Mouse (Mus musculus) heart, postnatal 10 days (tissue): ENCODE measurements at regions not wholly inside any gene's neighbourhood (a gene's known extent, or its start where the extent isn't known, plus 50 kb on each side); places are given as distances from the start of the nearest gene placed in this dataset.

Experiments used
- DNase-seq, 2 experiments: peaks; one replicate each; pipeline ENCODE4 v3.0.0; 2021
- intact Hi-C: fragments of 180-260 bp; cut with DNase I; formaldehyde crosslinking; loops from one replicate; pipeline ENCODE4 v1.15.1; 2025

DNA sequence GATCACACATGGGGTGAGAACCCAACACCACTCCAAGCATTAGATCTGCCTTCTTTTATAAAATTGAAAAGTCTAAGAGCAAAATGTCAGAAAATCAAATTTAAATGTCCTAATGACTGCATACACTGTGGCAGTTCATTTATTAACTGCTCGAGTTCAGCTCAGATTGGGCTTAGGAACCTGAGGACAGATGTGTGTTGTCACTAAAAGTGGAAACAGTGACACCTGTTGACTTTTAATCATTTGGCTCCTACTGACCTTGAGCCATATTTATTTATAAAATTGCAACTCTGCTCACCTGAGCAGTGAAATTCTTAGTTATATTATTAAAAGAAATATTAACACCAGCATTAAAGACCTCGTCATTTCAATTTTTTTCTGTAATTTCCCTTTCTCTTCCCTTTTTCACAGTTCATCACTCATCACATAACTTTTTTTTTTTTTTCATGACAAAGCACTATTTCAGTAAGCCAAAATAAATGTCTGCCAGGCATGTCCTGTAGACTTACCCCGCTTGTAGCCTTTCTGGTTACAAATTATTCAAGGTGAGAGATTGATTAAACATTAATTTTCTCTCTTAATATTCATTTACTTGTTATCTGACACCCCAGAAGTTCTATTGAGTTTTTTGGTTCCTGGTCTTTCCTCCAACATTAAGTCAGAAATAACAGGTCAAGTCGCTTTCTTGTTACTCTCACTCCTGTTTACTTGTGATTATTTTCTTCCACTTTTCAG is 274.2 kb upstream of the Tet2 start:
- intact Hi-C loops: no loop called here
- no peak for DNase-seq

DNA sequence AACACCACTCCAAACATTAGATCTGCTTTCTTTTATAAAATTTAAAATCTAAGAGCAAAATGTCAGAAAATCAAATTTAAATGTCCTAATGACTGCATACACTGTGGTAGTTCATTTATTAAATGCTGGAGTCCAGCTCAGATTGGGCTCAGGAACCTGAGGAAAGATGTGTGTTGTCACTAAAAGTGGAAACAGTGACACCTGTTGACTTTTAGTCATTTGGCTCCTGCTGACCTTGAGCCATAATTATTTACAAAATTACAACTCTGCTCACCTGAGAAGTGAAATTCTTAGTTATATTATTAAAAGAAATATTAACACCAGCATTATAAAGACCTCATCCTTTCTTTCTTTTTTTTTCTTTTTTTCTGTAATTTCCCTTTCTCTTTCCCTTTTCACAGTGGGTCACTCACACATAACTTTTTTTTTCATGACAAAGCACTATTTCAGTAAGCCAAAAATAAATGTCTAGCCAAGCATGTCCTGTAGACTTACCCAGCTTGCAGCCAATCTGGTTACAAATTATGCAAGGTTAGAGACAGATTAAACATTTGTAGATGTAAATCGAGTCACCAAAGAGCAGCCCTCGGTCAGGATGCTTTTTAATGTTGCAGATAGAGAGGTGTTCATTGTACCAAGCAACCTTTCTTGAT is 288.9 kb upstream of the Tet2 start:
- DNase-seq: no peak
- intact Hi-C loops: no loop called here

GRCm38 (mm10) chr3:133834459-133834858 is 289.5 kb upstream of the Tet2 start:
- intact Hi-C loops: no loop called here
- DNase-seq: no peak

DNA sequence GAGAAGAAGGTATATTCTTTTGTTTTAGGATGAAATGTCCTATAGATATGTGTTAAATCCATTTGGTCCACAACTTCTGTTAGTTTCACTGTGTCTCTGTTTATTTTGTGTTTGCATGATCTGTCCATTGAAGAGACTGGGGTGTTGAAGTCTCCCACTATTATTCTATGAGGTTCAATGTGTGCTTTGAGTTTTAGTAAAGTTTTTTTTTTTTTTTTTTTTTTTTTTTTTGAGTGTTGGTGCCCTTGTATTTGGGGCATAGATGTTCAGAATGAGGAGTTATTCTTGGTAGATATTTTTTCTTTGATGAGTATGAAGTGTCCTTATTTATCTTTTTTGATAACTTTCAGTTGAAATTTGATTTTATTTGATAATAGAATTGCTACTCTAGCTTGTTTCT is 301.4 kb upstream of the Tet2 start:
- intact Hi-C loops: no loop called here
- DNase-seq: no peak

GRCm38 (mm10) chr3:133874383-133874782 is 329.4 kb upstream of the Tet2 start:
- intact Hi-C loops: loop anchor here (10.0 kb wide), 1 partner anchor 420 kb away; no protein-coding TSS in a partner anchor
- no peak for DNase-seq

DNA sequence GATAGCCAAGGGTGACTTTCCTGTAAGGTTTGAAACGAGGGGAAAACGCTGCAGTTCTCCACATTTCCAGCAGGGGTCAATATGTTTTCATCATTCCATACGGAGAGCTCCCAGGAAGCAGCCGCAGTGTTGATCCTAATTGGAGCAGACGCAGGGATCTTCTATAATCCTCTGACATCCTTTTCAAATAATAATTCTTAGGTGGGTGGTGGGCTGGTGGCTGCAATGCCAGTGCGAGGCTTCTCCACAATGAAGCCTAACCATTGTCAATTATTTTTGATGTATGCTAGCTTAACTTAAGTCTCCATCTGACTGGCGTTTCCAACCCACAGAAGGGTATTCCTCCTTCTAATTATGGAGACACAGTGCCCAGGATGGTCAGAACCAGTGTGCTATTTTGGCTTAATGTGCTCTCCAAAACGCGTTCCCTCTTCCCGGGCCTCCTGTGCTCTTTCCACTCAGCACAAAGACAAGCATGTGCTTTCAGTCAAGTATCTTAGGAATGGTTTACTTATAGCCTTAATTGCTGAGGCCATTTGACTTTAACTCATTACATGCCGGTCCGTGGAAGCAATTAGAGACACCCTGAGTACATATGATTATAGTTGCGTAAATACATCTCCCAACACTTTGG is 331.6 kb upstream of the Tet2 start:
- peak; percentile 77 to 84 for DNase-seq
- intact Hi-C loops: loop anchor here (1.0 to 10.0 kb wide), 5 partner anchors 418 to 1330 kb away; partner anchors contain the start of gene Ppa2

DNA sequence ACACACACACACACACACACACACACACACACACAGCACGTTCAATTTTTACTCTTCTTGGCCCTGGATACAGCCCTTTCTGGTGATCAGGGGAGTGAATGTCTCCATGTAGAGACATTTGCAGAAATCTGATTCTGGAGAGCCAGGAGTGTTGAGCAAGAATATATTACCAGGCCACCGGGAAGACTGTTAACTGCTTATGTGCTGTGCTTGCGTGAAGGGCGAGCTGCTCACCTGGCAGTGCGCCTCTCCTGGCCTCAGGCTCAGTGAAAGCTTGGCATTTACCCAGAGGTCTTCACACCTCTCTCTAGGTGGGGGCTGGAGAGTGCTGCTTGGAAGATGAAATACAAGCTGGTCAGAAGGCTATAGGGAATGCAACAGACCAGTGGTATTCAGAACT is 332.4 kb upstream of the Tet2 start:
- peak; percentile 1 to 3 for DNase-seq
- intact Hi-C loops: loop anchor here (1.0 to 10.0 kb wide), 4 partner anchors 417 to 1329 kb away; partner anchors contain the start of gene Ppa2

- no peak for DNase-seq
- intact Hi-C loops: no loop called here
Observed at GRCm38 (mm10) chr3:133880626-133881025, 335.7 kb upstream of the Tet2 start.

DNA sequence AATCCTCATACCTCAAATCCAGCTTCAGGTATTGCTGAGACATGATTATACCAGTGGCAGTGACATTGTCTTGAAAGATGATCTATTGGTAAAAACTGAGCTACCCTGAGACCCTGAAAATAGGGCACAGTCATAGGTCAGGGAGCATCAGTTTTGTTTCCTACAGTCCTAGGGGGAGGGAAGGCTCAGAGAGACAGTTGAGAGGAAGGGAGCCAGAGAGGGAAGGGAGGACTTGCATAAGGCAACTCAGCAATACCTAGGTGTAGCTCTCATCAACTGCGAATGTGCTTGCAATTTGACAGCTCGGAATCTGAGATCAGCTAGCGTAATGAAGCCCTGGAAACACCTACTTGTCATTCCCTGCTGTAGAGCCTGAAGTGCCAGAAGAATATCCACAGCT is 334.4 kb upstream of the Cxxc4 start:
- intact Hi-C loops: no loop called here

GRCm38 (mm10) chr3:133922200-133922599 is 314.1 kb upstream of the Cxxc4 start:
- intact Hi-C loops: no loop called here

More for the DNA sequence above, 334.4 kb upstream of the Cxxc4 start:
- DNase-seq: no peak

GRCm38 (mm10) chr3:133965322-133965721 is 271.0 kb upstream of the Cxxc4 start:
- DNase-seq: no peak
- intact Hi-C loops: no loop called here

More at GRCm38 (mm10) chr3:133922200-133922599, 314.1 kb upstream of the Cxxc4 start:
- DNase-seq: no peak

DNA sequence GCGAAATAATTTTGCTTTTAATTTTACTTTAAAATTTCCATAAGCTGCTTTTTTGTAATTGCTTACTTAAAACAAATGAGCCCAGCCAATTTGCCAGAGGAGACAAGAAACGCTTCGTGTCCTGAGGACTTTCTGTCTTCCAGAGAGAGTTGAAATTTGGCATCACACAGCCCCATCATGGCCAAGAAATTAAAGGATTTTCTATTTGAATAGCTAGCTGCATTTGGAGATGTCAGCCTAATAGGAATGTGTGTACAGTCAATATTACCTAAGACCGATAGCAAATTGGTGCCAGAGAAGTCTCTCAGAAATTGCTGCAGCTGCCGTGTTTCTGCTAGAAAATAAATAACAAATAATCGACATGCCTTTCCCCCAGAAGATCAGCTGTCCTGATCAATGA is 268.1 kb upstream of the Cxxc4 start:
- peak in 1 of 2 experiments; percentile 1 for DNase-seq
- intact Hi-C loops: no loop called here

DNA sequence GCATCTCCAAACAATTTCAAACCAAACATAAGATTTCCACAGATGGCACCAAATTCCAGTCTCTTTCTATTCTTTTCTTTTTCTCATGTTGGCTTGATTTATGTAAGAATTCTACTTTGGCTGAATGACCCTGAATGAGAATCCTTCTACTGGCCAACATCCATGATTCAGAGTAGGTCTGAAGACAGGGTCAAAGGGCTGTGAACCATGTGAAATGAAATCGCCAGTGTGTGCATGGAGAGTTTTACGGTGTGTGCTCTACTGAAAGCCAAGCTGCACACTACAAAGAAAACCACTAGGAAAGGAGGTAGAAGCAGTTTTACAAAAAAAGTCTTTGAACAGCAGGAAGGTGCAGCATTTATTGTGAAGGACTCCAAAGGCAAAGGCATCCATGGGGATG is 263.5 kb upstream of the Cxxc4 start:
- intact Hi-C loops: no loop called here
- no peak for DNase-seq

GRCm38 (mm10) chr3:133987681-133988080 is 248.6 kb upstream of the Cxxc4 start:
- DNase-seq: no peak
- intact Hi-C loops: no loop called here

DNA sequence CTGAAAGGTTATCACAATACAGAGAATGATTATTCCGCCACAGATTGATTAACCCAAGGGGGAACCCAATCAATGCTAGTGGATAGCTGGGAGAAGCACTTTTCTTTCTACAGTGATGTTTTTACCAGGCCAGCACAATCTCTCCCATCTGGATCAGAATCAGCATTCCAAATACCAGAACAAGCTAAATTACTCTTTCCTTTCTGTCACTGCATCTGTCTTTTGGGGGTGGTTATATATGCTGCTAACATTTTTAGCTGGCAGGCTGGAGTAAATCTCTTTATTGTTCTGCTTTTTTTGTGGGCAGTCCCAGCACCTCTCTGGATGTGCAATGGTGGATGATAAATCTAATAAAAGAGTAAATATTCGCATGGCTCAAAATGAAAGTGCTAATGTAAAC is 242.3 kb upstream of the Cxxc4 start:
- intact Hi-C loops: no loop called here
- no peak for DNase-seq

GRCm38 (mm10) chr3:133999965-134000364 is 236.3 kb upstream of the Cxxc4 start:
- DNase-seq: no peak
- intact Hi-C loops: no loop called here

DNA sequence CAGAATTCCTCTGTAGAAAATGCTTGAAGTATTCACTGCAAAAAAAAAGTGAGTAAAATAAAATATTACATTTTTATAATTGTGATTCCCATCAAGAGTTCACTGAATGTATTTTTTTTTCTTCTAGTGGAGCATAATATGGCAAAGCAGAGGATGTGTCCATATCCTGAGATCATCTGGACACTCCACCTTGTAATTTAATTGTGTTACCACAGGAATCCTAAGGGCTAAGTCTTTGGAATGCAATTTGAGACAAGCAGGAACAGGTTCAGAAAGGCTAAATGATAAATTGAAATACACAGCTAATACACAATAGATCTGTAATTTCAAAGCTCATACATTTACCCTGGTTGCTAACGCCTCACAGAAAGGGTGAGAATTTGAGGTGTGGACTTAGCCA is 235.7 kb upstream of the Cxxc4 start:
- intact Hi-C loops: no loop called here
- no peak for DNase-seq

DNA sequence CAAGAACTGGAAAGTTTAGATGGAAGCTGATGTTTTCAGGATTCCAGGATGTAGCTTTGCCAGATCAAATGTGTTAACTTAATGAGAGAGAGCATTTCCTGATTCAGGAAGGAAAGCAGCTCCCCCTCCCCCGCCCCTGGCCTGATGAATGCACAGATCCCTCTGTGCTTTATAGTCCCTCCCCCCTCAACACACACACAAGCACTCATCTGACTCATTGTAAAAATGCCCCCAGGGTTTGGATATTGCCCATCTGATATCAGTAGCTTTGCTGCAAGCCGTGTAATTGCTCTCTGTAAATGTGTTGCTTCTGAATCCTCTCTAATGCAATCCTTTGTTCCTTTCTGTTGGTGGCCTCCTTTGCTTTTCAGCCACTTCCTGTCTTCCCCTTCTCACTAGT is 221.5 kb upstream of the Cxxc4 start:
- intact Hi-C loops: no loop called here
- no peak for DNase-seq

DNA sequence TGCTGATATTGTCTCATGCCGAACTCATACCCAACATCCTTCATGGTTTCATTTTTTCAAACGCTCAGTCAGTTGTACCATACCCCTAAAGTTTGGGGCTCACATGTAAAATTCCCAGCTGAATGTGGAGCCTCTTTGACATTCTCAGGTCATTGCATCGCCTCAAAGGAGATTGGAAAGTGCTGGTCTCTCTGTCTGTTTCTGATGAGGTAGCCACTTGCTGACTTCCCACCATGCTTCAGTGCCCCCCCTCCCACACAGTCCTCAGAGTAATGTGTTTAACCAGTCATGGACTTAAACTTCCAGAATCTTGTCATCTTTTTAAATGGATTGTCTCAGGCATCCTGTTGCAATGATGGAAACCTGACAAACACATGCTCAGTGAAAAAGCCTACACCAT is 220.9 kb upstream of the Cxxc4 start:
- intact Hi-C loops: no loop called here

DNA sequence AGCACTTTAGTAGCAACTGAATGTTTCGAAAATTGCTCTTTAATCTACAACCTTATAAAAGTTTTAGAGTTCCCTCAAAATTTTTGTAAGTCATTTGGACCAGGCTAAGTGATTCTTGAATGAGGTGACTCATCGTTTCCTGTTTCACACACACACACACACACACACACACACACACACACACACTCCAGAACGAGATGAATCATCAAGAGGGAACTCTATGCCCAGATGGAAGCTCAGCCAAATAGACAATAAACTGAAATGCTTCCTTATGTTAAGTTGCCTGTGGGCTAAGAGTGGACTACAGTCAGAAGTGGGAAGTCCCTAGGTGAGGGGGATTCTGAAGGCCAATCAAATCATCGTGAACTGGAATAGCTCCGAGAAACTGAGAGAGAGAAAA is 202.4 kb upstream of the Cxxc4 start:
- intact Hi-C loops: no loop called here

More for the DNA sequence above, 220.9 kb upstream of the Cxxc4 start:
- DNase-seq: no peak

DNA sequence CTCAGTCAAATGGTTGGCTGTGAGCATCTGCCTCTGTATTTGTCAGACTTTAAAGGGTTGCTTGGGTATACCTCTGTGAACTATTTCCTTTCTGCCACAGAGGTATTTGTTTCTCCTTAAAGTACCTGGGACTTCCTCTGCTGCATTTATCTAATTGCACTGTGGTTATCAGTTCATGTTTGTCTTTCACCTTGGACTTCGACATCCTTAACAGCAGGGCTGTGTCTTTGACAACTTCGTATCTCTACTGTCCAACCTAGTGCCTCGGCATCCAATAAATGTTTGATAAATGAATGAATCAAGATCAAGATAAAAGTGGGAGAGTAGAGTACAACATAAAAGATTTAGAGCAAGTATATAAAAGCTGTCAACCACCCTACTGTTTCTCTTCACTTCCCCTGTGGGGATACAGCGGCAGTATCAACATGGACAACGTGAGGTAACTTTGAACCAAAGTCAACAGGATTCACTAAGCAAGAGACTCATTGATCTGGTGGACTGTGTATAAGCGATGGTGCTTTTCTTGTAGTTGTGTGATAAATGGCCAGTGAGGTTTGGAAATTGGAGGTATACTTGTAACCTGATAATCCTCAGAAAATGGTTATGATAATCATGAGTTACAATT is 199.9 kb upstream of the Cxxc4 start:
- intact Hi-C loops: no loop called here
- DNase-seq: no peak

More for the DNA sequence above, 202.4 kb upstream of the Cxxc4 start:
- peak in 1 of 2 experiments; percentile 14 for DNase-seq
